Mouse (Mus musculus): ENCODE measurements around the gene Phkb. TPM values are rescaled to one million over a fixed set of nuclear protein-coding genes. Genes with fewer than 3 reads are reported as not detected.
"Not testable (repeated sequence)": the region's sequence is repeated elsewhere in the genome, so short reads cannot be mapped to it uniquely, and the experiment has no call there.

Gene Phkb
- total and polyA plus RNA-seq, 2 experiments from 2014 or later = 21.3 to 30.9 TPM

GRCm38 (mm10) chr8:85845887-85846286 lies 5.1 kb downstream of the Phkb start:
- DNase-seq (no peak), ATAC-seq (no peak)
- Histone ChIP-seq H3K4me2 (ENCODE audit: low read depth) (no peak overlapping the region), H3K27me3 (ENCODE audit: insufficient read depth, low read length) (no peaks in the 10 kb centered on the region), H3K27ac (ENCODE audit: low read depth, low read length) (no peak overlapping the region), H3K4me3 (ENCODE audit: low read depth, low read length) (no peak overlapping the region), H3K9me3 (ENCODE audit: low read length) (no peaks in the 10 kb centered on the region), H3K9ac (no peak overlapping the region), H3K36me3 (ENCODE audit: insufficient read depth) (no peaks in the 10 kb centered on the region), H3K4me1 (ENCODE audit: insufficient read depth) (peaks cover 4% of the 10 kb centered on the region; the same call in 1 of the 2 replicates)
- no peak for TF ChIP-seq CTCF (IDR thresholded peaks at IDR 0.05; ENCODE audit: low read depth)

GRCm38 (mm10) chr8:85854220-85855123 lies 13.7 kb downstream of the Phkb start:
- Histone ChIP-seq H3K9ac (no peak overlapping the region), H3K4me3 (ENCODE audit: low read depth, low read length) (no peak overlapping the region), H3K9me3 (ENCODE audit: low read length) (no peaks in the 10 kb centered on the region), H3K36me3 (ENCODE audit: insufficient read depth) (no peaks in the 10 kb centered on the region), H3K4me2 (ENCODE audit: low read depth) (no peak overlapping the region), H3K27me3 (ENCODE audit: insufficient read depth, low read length) (no peaks in the 10 kb centered on the region), H3K27ac (ENCODE audit: low read depth, low read length) (no peak overlapping the region), H3K4me1 (ENCODE audit: insufficient read depth) (no peaks in the 10 kb centered on the region)
- TF ChIP-seq CTCF (IDR thresholded peaks at IDR 0.05; ENCODE audit: low read depth) = no peak
- DNase-seq = no peak
- WGBS = 91% methylated on average over 19 of the region's 19 CpGs
- no peak for ATAC-seq

- H3K9ac ChIP-seq; H3K9me3 ChIP-seq (ENCODE audit: low read length); H3K4me2 ChIP-seq (ENCODE audit: low read depth); H3K27me3 ChIP-seq (ENCODE audit: insufficient read depth, low read length); ATAC-seq; H3K4me1 ChIP-seq (ENCODE audit: insufficient read depth); DNase-seq; H3K36me3 ChIP-seq (ENCODE audit: insufficient read depth); H3K27ac ChIP-seq (ENCODE audit: low read depth, low read length); H3K4me3 ChIP-seq (ENCODE audit: low read depth, low read length): not testable (repeated sequence)
- 48% methylated on average over 11 of the region's 11 CpGs for WGBS
Observed at GRCm38 (mm10) chr8:85857227-85857896, 16.6 kb downstream of the Phkb start.

DNA sequence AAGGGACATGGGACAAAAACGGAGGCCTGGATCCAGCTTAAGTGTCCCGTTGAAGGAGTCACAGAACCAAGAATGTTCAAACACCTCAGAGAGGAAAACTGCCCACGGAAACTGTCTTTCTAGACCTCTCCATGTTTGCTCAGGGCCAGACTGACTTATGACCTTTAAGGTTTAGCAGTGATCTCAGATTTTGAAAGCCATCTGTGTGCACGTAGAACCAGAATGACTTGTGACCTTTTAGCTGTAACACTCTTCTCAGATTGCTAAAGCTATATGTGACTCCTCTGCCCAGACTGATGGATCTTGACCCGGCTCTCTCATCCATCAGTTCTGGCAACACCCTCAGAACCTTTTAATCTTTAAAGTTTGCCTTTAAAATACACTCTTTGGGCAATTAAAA lies 19.9 kb downstream of the Phkb start:
- no peaks in the 10 kb centered on the region for H3K36me3 ChIP-seq (ENCODE audit: insufficient read depth)
- H3K4me1 ChIP-seq (ENCODE audit: insufficient read depth) = no peaks in the 10 kb centered on the region
- DNase-seq (no peak), ATAC-seq (no peak)
- H3K27me3 ChIP-seq (ENCODE audit: insufficient read depth, low read length) = no peaks in the 10 kb centered on the region
- no peaks in the 10 kb centered on the region for H3K9me3 ChIP-seq (ENCODE audit: low read length)
- no peak overlapping the region for H3K9ac ChIP-seq
- H3K27ac ChIP-seq (ENCODE audit: low read depth, low read length) = no peak overlapping the region
- TF ChIP-seq CTCF (IDR thresholded peaks at IDR 0.05; ENCODE audit: low read depth) = no peak
- no peak overlapping the region for H3K4me2 ChIP-seq (ENCODE audit: low read depth)
- 92% methylated on average over 5 of the region's 5 CpGs for WGBS
- no peak overlapping the region for H3K4me3 ChIP-seq (ENCODE audit: low read depth, low read length)

DNA sequence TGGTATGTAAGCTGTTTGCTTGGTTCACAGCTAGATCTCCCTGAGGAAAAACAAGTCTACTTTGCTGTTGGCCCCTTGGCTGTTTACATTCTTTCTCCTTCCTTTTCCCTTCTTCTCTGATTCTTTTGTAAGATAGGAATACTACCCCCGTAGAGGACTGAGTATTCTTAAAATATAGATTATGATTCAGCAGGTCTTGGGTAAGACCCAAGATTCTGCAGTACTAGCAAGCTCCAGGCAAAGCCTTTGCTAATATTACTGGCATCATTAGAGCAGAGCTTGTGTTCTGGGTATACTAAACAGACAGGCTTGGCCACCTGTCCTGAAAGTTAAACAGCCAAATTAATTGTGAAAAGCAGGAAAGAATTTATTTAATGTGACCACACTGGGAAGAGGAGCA lies 21.6 kb downstream of the Phkb start:
- H3K36me3 ChIP-seq (ENCODE audit: insufficient read depth) = no peaks in the 10 kb centered on the region
- H3K27me3 ChIP-seq (ENCODE audit: insufficient read depth, low read length) = no peaks in the 10 kb centered on the region
- H3K27ac ChIP-seq (ENCODE audit: low read depth, low read length) = no peak overlapping the region
- H3K4me1 ChIP-seq (ENCODE audit: insufficient read depth) = no peaks in the 10 kb centered on the region
- TF ChIP-seq CTCF (IDR thresholded peaks at IDR 0.05; ENCODE audit: low read depth) = no peak
- H3K4me3 ChIP-seq (ENCODE audit: low read depth, low read length) = no peak overlapping the region
- no peak overlapping the region for H3K9ac ChIP-seq
- DNase-seq (no peak), ATAC-seq (no peak)
- H3K9me3 ChIP-seq (ENCODE audit: low read length) = no peaks in the 10 kb centered on the region
- 88% methylated on average over 1 of the region's 1 CpGs for WGBS
- H3K4me2 ChIP-seq (ENCODE audit: low read depth) = no peak overlapping the region

GRCm38 (mm10) chr8:85871660-85872059 lies 30.9 kb downstream of the Phkb start:
- H3K27me3 ChIP-seq (ENCODE audit: insufficient read depth, low read length) = no peaks in the 10 kb centered on the region
- H3K4me1 ChIP-seq (ENCODE audit: insufficient read depth) = no peaks in the 10 kb centered on the region; the same call in 1 of the 2 replicates
- TF ChIP-seq CTCF (IDR thresholded peaks at IDR 0.05; ENCODE audit: low read depth) = no peak
- H3K36me3 ChIP-seq (ENCODE audit: insufficient read depth) = no peaks in the 10 kb centered on the region
- no peak overlapping the region for H3K4me3 ChIP-seq (ENCODE audit: low read depth, low read length)
- H3K9me3 ChIP-seq (ENCODE audit: low read length) = no peaks in the 10 kb centered on the region
- H3K9ac ChIP-seq = no peak overlapping the region
- WGBS = 53% methylated on average over 2 of the region's 2 CpGs
- H3K4me2 ChIP-seq (ENCODE audit: low read depth) = no peak overlapping the region
- H3K27ac ChIP-seq (ENCODE audit: low read depth, low read length) = no peak overlapping the region
- DNase-seq (no peak), ATAC-seq (no peak)

DNA sequence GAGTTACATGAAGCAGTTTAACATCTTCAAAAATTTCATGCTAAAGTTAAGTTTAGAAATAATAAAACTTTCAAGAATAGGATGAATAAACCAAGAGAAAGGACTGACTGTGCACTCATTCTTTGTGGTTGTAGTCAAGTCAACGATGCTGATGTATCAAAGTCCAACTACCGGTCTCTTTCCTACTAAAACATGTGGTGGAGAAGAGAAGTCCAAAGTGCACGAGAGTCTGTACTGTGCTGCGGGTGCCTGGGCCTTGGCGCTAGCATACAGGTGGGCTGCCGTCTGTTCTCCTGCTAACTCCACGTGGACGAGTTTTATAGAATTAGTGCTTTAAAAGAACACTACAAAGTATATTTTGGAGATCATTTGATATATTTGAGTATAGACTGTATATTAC lies 37.2 kb downstream of the Phkb start:
- no peak for TF ChIP-seq CTCF (IDR thresholded peaks at IDR 0.05; ENCODE audit: low read depth)

More for the DNA sequence above, 37.2 kb downstream of the Phkb start:
- 98% methylated on average over 8 of the region's 8 CpGs for WGBS
- Histone ChIP-seq H3K4me3 (ENCODE audit: low read depth, low read length) (no peak overlapping the region), H3K9ac (no peak overlapping the region), H3K27ac (ENCODE audit: low read depth, low read length) (no peak overlapping the region), H3K4me1 (ENCODE audit: insufficient read depth) (no peaks in the 10 kb centered on the region), H3K4me2 (ENCODE audit: low read depth) (no peak overlapping the region), H3K27me3 (ENCODE audit: insufficient read depth, low read length) (no peaks in the 10 kb centered on the region), H3K9me3 (ENCODE audit: low read length) (no peaks in the 10 kb centered on the region), H3K36me3 (ENCODE audit: insufficient read depth) (no peaks in the 10 kb centered on the region)
- no peak for ATAC-seq
- no peak for DNase-seq

All from forebrain, postnatal 0 days (tissue).